Mouse (Mus musculus) retina, embryonic 14.5 days (tissue): ENCODE measurements around the gene Zc4h2.
A peak's percentile ranks its signal among the peaks of the same experiment; 100 is the strongest.

Experiments used
- DNase-seq: peaks from one replicate; pipeline ENCODE4 v3.0.0-alpha.2; 2015; ENCODE audit warnings: low spot score

Zc4h2 gene

GRCm38 (mm10) chrX:95657804-95658599 lies at the start of gene Zc4h2:
Gene Zc4h2, minus strand, starts transcription at chrX:95658509.
- peak; percentile 85 for DNase-seq

DNA sequence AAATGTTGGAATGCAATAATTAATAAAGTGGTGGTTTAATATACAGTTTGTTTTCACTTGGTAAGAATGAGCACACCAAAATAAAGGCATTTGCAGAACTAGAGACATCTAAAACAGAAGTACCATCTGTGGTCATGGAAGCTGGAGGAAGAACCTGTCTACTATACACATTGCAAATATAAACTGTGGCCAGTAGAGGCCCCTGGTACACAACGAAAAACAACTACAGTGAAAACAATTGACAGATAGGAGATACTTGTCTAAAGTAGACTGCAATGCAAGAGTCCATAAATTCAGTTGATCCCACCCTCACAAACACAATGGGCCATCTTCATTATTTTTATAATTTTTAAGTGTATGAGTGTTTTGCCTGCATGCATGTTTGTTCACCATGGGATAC lies 28.8 kb upstream of the Zc4h2 start:
- DNase-seq, result peak; percentile 17

DNA sequence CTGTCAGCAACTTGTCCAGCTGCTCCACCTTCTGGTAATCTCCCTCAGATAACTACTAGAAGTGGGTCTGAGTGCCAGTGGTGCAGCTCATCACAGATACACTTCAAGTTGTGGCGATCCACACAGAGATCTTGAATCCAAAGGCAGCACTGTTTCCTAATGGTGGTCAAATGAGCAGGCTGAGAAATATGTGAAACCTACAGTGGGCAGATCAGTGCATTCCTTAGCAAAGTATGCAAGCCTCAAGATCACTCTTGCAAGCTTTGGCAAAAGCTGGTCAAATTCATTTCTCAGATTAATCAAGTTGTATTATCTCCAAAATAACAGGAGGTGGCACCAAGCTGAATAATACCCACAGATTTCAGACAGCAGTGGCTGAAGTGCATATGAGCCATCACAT lies 23.9 kb upstream of the Zc4h2 start:
- DNase-seq, result no peak

- DNase-seq, result no peak
Observed at GRCm38 (mm10) chrX:95658600-95659084, 333 bp upstream of the Zc4h2 start.

- no peak for DNase-seq
Observed at GRCm38 (mm10) chrX:95600609-95601008, 57.7 kb downstream of the Zc4h2 start.
